Mouse (Mus musculus) lung, postnatal 0 days (tissue): Measurements from ENCODE around the gene Sumo3.

Experiments used
- CTCF ChIP-seq: IDR thresholded peaks from 2 replicates; pipeline ENCODE4 v1.5.1; 2016; ENCODE audit warnings: antibody characterized with exemption, mild to moderate bottlenecking
- EP300 ChIP-seq: IDR thresholded peaks from 2 replicates; pipeline ENCODE4 v1.6.1; 2016; ENCODE audit warnings: antibody characterized with exemption, mild to moderate bottlenecking, control low read depth

DNA sequence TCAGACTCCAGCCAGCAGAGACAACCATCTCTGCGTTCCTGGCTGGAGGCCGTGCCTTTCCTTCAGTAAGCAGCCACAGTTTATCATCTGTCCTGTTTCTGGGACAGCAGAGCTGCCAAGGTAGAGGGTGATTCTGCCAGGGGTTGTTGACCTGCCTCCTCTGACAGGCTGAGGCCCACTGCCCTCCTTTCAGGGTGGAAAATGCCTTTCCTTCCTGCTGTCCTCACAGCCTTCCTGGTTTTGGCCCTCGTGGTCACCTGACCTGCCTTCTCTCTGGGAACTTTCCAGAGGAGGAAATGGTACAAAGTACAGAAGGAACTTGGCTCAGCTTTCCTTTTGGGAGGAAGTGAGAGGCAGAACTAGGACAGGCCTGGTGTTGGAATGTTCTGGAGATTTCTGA, 7.5 kb downstream of the Sumo3 start:
- no peak for TF ChIP-seq CTCF
- peak; percentile 83 for TF ChIP-seq EP300
